Mouse (Mus musculus) erythroid progenitor cell, adult 5-6 weeks (primary cell): ENCODE results near the gene Cd86. TPM values are rescaled to one million over a fixed set of nuclear protein-coding genes. Genes with fewer than 3 reads are reported as not detected.

ENCODE experiments used
- ATAC-seq: replicated peaks from 2 replicates; pipeline ENCODE4 v1.8.0; 2016; ENCODE audit warnings: moderate number of reproducible peaks, mild to moderate bottlenecking, moderate TSS enrichment, inconsistent platforms; ENCODE audit not compliant: poor library complexity, low FRiP score, severe bottlenecking
- total RNA-seq, 2 experiments: library from RNA; stranded (forward) in 1 of 2; stranded (reverse) in 1 of 2; fragments of 150-400 nt in 1 of 2; fragments of 186-747, 209-891 nt in 1 of 2; gene quantifications; 2 replicates each; pipeline versions ENCODE4 v1.2.3 to v1.2.4; 2015 to 2017; ENCODE audit warnings: low replicate concordance in 2 of 2

Gene Cd86
- total RNA-seq, 2 experiments from 2014 or later = 7.1 to 19.1 TPM

GRCm38 (mm10) chr16:36622320-36622719, 43.6 kb downstream of the Cd86 start:
- no peak for ATAC-seq

GRCm38 (mm10) chr16:36621108-36621507, 44.8 kb downstream of the Cd86 start:
- no peak for ATAC-seq

GRCm38 (mm10) chr16:36613701-36614100, 52.2 kb downstream of the Cd86 start:
- no peak for ATAC-seq

- ATAC-seq = no peak
Observed at GRCm38 (mm10) chr16:36602632-36603031, 63.2 kb downstream of the Cd86 start.

- no peak for ATAC-seq
Observed at GRCm38 (mm10) chr16:36598265-36598664, 67.6 kb downstream of the Cd86 start.

GRCm38 (mm10) chr16:36596671-36597410, 69.0 kb downstream of the Cd86 start:
- no peak for ATAC-seq

GRCm38 (mm10) chr16:36589898-36590297, 76.0 kb downstream of the Cd86 start:
- ATAC-seq = no peak

- no peak for ATAC-seq
Observed at GRCm38 (mm10) chr16:36587971-36588370, 77.9 kb downstream of the Cd86 start.

- ATAC-seq = no peak
Observed at GRCm38 (mm10) chr16:36582073-36582472, 83.8 kb downstream of the Cd86 start.

- ATAC-seq = no peak
Observed at GRCm38 (mm10) chr16:36571942-36572341, 93.9 kb downstream of the Cd86 start.

GRCm38 (mm10) chr16:36561386-36562338, 104.2 kb downstream of the Cd86 start, which contains the start of gene Casr:
Gene Casr (minus strand): TSS chr16:36562141.
- ATAC-seq = no peak

- ATAC-seq = no peak
Observed at GRCm38 (mm10) chr16:36559573-36559972, 106.3 kb downstream of the Cd86 start.

- ATAC-seq = no peak
Observed at GRCm38 (mm10) chr16:36555672-36556165, 110.2 kb downstream of the Cd86 start.

Other genes with a start within 250 kb of the Cd86 start
- gene Stfa3, start 210.7 kb downstream of the Cd86 start, total RNA-seq (2015; ENCODE audit: low replicate concordance) = 8.0 and 10.1 TPM in 2 replicates
- gene Stfa3, start 210.7 kb downstream of the Cd86 start, total RNA-seq (2017; ENCODE audit: low replicate concordance) = not detected in 2 replicates
- gene Casr, start 103.9 kb downstream of the Cd86 start, total RNA-seq (2015; ENCODE audit: low replicate concordance) = not detected in 2 replicates
- not detected in 2 replicates for gene Casr, start 103.9 kb downstream of the Cd86 start, total RNA-seq (2017; ENCODE audit: low replicate concordance)
- not detected in 2 replicates for gene Ildr1, start 27.9 kb upstream of the Cd86 start, total RNA-seq (2015; ENCODE audit: low replicate concordance)
- gene Ildr1, start 27.9 kb upstream of the Cd86 start, total RNA-seq (2017; ENCODE audit: low replicate concordance) = not detected in 2 replicates
- 19.3 and 21.6 TPM in 2 replicates for gene Slc15a2, start 118.9 kb upstream of the Cd86 start, total RNA-seq (2015; ENCODE audit: low replicate concordance)
- gene Slc15a2, start 118.9 kb upstream of the Cd86 start, total RNA-seq (2017; ENCODE audit: low replicate concordance) = 19.1 and 41.9 TPM in 2 replicates
- 17.3 TPM in 1 of 2 replicates, not detected in the other for gene Iqcb1, start 162.3 kb upstream of the Cd86 start, total RNA-seq (2015; ENCODE audit: low replicate concordance)
- 4.5 and 34.8 TPM in 2 replicates for gene Iqcb1, start 162.3 kb upstream of the Cd86 start, total RNA-seq (2017; ENCODE audit: low replicate concordance)
- gene Eaf2, start 208.9 kb upstream of the Cd86 start, total RNA-seq (2015; ENCODE audit: low replicate concordance) = 11.9 TPM in 1 of 2 replicates, not detected in the other
- 0.77 TPM in 1 of 2 replicates, not detected in the other for gene Eaf2, start 208.9 kb upstream of the Cd86 start, total RNA-seq (2017; ENCODE audit: low replicate concordance)
- 17.6 and 22.3 TPM in 2 replicates for gene Golgb1, start 209.1 kb upstream of the Cd86 start, total RNA-seq (2015; ENCODE audit: low replicate concordance)
- 56.7 and 82.3 TPM in 2 replicates for gene Golgb1, start 209.1 kb upstream of the Cd86 start, total RNA-seq (2017; ENCODE audit: low replicate concordance)